Mouse (Mus musculus): Measurements from ENCODE around the gene Dnajc1. TPM values are rescaled to one million over a fixed set of nuclear protein-coding genes. Genes with fewer than 3 reads are reported as not detected.

Dnajc1 gene
- 33.9 and 45.4 TPM in 2 replicates for total RNA-seq (2021)
- long read RNA-seq, full-length matches to known transcripts = 84 of 103 reads
- long read RNA-seq, partial matches to known transcripts = 8 of 103 reads
- long read RNA-seq, other reads (novel, unspliced or antisense) = 11 of 103 reads

- DNase-seq = peak; percentile 92
Observed at GRCm38 (mm10) chr2:18392331-18393021, at the start of gene Dnajc1. Gene Dnajc1, minus strand, starts transcription at chr2:18392830.

- no peak for DNase-seq
Observed at GRCm38 (mm10) chr2:18441871-18442270, 49.2 kb upstream of the Dnajc1 start.

- DNase-seq = no peak
Observed at GRCm38 (mm10) chr2:18415242-18415641, 22.6 kb upstream of the Dnajc1 start.

- no peak for DNase-seq
Observed at GRCm38 (mm10) chr2:18403679-18404078, 11.0 kb upstream of the Dnajc1 start.

GRCm38 (mm10) chr2:18401771-18402170 lies 9.1 kb upstream of the Dnajc1 start:
- no peak for DNase-seq

- no peak for DNase-seq
Observed at GRCm38 (mm10) chr2:18393022-18393519, 441 bp upstream of the Dnajc1 start.

DNA sequence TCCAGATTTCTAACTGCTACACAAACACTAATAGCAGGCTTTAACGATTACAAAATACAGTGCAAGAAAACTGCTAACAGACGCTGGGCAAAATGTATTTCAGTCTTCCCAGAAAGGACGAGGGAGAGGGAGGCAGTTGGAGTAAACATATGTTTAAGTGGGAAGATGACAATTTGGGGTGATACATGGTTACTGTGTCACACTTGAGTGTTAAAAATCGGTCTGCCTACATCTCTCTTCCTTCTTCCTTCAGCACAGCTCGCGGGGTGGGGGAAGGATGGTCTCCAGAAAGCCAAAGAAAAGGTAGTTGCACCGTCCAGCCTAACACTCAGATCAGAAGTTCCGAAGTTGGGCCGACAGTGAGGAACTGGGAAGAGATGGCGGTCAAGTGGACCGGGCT lies 769 bp downstream of the Dnajc1 start:
- no peak for DNase-seq

DNA sequence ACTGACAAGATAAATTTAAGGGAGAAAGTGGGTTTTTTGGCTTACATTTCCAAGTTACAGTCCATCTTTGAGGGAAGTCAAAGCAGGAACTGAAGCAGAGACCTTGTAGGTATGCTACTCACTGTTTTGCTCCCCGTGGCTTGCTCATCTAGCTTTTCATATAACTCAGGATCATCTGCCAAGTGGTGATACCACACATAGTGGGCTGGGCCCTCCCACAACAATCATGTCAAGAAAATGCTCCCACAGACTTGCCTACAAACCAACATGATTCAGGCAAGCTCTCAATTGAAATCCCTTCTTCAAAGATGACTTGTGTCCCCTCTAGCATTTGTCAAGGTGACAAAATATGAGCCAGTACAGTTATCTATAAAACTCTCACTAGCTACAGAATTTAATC lies 3.0 kb downstream of the Dnajc1 start:
- DNase-seq = no peak

DNA sequence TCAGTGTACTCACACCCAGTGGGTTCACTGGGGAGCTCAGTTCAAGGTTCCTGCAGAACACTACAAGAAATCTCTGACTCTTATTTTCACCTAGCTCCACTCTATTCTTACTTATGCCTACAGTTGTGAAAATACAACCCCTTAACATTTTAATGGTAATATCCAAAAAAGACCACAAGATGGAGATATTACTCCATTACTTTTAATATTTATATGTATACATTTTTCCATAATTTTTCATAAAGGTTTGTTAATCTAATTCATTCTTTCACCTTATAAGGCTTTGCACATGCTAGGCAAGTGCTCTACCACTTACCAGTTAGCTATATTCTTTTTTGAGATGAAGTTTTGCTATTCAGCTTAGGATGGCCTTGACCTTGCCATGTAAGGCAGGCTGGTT lies 11.0 kb downstream of the Dnajc1 start:
- no peak for DNase-seq

DNA sequence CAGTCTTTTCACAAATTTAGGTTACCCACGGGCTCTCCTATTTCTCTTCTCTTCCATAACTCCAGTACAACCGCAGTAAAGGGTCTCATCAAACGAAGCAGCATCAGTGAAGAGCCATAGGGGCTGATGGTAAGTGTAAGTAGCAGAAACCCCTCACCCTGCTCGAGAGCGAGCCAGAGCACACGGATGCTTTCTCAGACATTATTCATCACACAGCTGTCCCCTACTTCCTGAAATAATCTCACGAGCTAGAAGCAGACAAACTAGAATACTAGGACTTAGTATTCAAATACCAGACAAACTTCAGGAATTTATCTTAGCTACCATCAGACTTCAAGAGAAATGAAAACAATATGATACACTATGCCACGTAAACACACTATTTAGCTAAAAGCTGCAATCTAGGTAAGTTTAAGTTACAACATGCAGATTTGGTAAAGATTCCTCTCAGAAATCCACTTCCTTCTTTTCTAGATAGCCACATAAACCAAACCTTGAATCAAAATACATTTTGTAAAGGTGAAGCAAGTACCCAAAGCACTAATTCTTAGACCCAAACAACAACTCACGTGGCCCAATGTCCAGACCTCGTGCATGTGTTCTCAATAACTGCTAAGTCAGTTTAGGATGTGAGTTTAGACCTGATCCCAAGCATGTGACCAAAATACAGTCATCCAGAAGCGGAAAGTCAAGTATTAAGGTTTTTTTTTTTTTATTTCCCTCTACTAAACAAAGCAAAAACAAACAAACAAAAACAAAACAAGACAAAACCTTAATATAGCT lies 20.0 kb downstream of the Dnajc1 start:
- DNase-seq = no peak

- DNase-seq = no peak
Observed at GRCm38 (mm10) chr2:18370794-18371498, 21.7 kb downstream of the Dnajc1 start.

DNA sequence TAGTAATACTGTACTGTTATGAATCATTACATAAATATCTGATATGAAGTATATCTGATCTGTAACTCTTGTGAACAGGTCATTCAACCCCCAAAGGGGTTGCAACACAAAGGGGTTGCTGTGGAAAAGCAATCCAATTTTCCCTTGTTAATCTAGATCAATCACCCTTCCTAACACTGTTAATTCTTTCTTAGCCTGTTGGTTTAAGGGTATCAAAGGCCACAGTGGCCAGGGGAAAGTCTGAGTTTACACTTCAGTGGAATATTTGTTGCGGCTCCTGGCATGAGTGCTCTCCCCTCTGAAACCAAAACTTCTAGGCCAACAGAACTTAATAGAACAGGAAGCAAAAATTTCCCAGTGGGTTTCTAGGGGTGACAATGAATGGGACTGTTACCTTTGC lies 28.2 kb downstream of the Dnajc1 start:
- DNase-seq = no peak

DNA sequence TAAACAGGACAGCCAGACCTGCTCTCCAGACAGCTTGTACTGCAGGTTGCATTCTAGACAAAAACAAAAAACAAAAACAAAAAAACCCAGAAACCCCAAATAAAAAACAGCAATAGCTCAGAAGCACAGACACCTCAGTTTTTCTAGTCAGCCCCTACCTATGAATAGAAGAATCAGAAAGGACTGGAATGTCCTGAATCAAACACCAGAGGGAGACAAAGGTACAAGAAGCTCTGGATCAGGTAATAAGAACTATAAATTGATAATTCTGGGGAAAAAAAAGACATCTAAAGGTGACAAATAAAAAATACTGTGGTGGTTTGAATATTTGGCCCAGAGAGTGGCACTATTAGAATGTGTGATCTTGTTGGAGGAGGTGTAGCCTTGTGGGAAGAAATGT lies 37.3 kb downstream of the Dnajc1 start:
- no peak for DNase-seq

DNA sequence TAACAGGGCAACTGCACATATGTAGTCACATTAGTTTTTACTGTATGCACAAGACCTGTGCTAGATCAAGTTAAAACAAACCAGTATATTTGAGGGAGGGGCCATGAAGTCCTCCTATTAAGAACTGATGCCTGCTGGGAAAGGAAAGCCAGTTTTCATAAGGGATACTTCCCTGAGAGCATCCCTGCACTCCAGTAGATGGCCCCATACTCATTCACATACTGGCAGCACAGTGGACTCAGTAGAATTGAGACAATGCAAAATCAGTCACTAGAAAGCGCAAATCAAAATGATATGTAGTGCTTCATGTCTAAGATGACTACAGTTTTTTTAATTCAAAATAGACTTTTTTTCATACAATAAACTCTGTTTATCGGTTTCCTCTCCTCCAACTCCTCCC lies 40.0 kb downstream of the Dnajc1 start:
- DNase-seq = no peak

DNA sequence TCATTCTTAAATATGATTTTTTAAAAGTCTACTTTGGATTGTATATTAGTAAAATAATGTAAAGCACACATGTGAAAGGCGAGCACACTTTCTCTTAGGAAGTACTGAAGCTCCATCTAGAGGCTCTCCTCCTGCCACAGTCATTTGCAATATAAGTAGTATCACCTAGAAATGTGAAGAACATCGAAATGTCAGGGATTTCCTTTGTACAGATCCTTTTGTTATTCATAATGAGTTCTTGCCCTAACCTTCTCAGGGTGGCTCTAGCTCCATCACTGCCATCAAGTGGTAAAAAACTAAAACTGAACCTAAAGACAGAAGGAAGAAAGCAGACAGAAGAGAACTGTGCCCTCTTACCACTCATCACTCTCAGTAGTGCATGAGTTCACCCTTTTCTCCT lies 49.2 kb downstream of the Dnajc1 start:
- no peak for DNase-seq

GRCm38 (mm10) chr2:18318671-18319070 lies 74.0 kb downstream of the Dnajc1 start:
- DNase-seq = no peak

- DNase-seq = no peak
Observed at GRCm38 (mm10) chr2:18317503-18318281, 74.9 kb downstream of the Dnajc1 start.

DNA sequence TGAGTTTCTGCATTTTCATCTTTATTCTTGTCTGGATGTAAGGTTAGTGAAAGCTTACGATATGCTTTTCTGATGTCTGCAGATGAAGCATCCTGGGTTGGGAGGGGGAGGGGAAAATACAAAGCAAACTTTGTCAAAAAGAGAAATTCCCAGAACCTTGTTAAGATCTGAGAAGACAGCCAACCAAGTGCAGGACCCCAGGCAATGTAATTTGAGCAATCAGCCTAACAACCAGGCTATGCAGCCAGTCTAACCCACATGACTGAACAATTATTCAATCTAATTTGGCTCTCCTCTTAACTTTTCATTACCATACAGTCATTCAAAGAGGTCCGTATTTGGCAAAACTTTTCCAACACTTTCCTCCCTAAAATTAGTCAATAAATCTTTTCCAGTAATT lies 75.7 kb downstream of the Dnajc1 start:
- no peak for DNase-seq

DNA sequence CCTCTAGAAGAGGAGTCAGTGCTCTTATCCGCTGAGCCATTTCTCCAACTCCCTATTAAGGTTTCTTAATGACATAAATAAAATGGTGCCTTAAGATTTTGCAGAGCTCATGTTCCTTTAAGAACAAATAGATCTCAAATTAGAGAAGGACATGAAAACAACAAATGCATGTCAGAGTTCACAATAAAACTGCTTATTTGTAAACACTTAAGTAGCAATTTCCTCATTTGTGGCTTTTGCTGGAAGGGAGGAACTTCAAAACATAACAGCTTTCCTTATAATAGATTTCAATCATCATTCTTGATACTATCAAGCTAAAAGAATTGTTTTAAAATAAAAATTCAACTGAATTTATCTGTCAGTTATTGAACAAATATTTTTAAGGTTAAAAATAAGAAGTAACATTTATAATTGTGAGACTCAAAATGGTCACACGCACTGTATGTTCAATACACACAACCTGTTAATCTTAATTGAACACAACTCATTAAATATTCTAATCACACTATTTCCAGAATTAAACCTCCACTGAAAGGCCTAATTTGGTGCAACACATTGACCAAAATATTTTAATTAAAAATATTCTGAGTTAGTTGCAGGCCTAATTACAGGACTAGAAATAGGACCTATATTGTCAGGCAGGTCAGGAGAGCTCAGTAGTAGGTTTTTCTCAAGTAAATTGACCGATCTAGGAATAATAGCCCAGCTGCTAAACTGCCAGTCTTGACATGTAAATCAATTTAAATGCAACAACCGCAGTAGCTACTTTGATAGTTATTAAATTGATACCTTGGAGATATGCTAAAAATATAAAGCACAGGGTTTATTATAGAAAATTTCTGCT lies 82.1 kb downstream of the Dnajc1 start:
- DNase-seq = no peak

DNA sequence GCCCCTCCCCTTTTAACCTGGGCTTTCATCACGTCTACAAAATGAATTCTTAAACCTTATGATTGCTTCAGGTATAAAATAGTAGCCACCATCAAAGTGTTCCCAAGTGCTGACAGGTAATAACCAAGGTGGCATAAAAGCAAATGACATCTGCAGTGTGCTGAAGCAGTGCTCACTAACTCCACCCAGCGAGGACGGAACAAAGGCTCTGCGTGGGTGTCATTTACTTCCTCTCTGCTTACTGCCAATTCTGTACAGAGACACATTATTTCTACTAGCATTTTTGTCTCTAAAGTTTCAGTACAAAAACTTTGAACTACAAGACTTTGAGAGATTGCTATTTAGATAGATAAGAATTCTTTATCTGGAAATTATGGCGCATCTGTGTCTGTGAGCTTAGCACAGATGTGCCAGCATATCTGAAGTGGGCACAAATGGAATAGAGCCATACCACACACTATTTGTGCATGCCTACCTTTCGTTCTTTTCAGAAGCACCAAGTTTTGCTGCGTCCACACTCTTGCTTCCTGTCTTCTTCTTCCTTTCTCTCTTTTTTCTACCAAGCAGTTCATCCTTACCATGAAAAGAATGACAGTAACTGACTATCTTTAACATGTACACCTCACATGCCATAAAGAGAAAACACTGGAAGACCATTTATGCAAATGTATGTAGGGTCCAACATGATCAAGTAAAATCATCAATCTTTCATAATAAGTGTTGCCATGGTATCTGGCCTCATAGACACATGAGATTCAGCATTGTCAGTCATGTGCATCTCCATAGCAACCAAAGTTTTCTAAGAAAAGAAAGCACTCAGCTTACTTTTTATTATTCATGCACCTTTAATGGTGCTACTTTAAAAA lies 85.0 kb downstream of the Dnajc1 start:
- DNase-seq = no peak
